Mouse (Mus musculus): ENCODE measurements around the gene Klra17.
"Not testable (repeated sequence)": the region's sequence is repeated elsewhere in the genome, so short reads cannot be mapped to it uniquely, and the experiment has no call there.

Klra17 gene

GRCm38 (mm10) chr6:129876549-129876948 lies at the start of gene Klra17:
Gene Klra17, minus strand, starts transcription at chr6:129876672.
- no peak for DNase-seq (ENCODE audit: low spot score in 2 of 2)

DNA sequence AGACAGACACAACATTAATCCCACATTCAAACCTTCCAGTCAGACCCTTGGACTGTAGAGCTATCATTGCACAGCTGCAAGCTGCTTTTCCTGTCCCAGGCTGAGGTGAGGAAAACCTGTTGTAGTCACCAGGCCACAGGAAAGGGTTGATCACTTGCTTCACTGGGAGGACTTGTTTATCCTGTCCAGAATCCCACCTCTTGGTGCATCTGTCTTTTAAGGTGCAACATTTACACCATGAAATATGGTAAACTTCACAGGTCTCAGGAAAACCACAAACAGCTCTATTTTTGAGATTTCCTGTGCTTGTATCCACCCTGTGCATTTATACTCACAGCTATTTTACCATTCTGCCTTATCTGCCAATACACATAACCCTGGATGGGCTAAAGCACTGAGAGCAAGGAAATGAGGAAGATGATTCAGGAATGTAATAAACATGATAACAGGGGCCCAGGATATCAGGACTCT lies 41.0 kb upstream of the Klra17 start, which contains the start of gene Klra5:
TSS of gene Klra5 (minus strand) at position 175 of the 471 bp plus-strand sequence.
- DNase-seq (ENCODE audit: low spot score in 2 of 2), result not testable (repeated sequence)

DNA sequence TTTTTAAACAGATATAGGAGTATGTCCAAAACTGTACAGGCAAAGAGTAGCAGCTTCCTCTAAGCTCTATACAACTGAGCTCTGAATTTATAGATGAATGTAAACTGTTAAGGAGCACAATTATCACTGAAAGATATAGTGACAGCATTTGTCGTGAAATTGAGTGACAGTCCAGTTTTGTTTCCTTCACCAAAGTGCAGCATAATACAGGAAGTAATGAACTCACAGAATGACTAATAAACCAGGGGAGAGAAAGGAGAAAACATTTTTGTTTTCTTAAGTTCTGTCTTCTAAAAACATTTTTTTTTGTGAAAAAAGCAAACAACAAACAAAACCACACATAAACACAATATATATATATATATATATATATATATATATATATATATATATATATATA lies 40.5 kb upstream of the Klra17 start:
- no peak for DNase-seq (ENCODE audit: low spot score in 2 of 2)

- no peak for DNase-seq (ENCODE audit: low spot score in 2 of 2)
These were observed 6.1 kb upstream of the Klra17 start for GRCm38 (mm10) chr6:129882525-129882924.

DNA sequence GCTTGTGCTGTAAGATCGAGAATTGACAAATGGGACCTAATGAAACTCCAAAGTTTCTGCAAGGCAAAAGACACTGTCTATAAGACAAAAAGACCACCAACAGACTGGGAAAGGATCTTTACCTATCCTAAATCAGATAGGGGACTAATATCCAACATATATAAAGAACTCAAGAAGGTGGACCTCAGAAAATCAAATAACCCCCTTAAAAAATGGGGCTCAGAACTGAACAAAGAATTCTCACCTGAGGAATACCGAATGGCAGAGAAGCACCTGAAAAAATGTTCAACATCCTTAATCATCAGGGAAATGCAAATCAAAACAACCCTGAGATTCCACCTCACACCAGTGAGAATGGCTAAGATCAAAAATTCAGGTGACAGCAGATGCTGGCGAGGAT lies 14.1 kb downstream of the Klra17 start, which contains the start of gene Gm17631:
TSS of gene Gm17631 (plus strand) at position 301 of the 400 bp plus-strand sequence.
- DNase-seq (ENCODE audit: low spot score in 2 of 2), result not testable (repeated sequence)

DNA sequence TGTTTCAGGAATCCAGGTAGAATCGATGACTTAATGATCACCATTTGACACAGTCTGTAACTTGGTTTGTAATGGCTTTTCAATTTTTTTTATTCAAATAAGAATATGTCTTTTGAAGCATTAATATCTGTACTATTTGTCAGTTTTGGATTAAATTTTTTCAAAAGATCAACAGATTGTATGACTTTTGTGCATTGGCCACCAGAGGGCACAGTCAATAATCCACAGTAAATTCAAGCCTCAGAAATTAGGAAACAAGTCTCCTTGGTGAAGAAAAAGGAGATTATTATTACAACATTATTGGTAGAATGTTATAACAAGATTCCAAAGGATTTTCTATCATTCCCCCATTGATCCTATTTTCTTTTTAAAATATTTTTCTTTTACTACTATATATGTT lies 50.9 kb downstream of the Klra17 start:
- DNase-seq (ENCODE audit: low spot score in 2 of 2), result no peak

DNA sequence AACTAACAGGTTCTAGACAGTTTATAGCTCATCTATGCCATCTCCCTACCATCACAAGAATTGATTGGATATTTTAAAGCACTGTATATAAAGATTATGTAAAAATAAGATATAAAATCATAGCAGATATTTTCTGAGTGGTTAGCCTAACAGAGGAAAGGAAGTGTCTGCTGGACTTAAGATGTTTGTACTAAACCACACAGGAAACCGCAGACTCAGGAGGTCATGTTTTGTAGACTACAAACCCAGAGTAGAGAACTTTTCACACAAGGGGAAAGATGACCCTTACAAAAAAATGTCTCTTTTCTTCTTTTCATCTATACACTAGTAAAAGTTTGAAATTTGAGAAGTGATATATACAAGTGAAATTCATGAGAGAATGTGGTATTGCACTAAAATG lies 52.5 kb downstream of the Klra17 start:
- no peak for DNase-seq (ENCODE audit: low spot score in 2 of 2)

- DNase-seq (ENCODE audit: low spot score in 2 of 2), result no peak
These were observed 58.7 kb downstream of the Klra17 start for GRCm38 (mm10) chr6:129817731-129818130.

DNA sequence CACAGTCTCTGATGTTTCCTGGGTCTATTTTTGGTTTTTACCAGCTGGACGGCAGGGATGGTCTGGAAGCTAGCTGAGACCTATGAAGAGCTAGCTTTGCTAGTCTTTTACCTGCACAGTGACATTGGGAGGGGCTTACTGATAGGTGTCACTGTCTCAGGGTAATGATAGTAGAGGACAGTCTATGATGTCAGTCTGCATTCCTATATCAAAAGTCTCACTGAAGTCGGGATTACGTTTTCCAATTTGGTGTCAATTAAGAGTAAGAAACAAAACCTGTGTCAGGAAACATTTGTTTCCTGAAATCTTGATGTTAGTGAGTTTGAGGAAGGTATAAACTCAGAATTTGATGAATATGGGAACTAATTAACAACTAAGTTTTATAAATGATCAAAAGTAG lies 92.3 kb downstream of the Klra17 start, which contains the start of gene Gm156:
TSS of gene Gm156 (minus strand) at position 101 of the 400 bp plus-strand sequence.
- DNase-seq (ENCODE audit: low spot score in 2 of 2), result not testable (repeated sequence)

All from urinary bladder, postnatal 36 days (tissue).